Mouse (Mus musculus): Measurements from ENCODE around the gene Duoxa1.
"Not testable (repeated sequence)": the region's sequence is repeated elsewhere in the genome, so short reads cannot be mapped to it uniquely, and the experiment has no call there.

Gene Duoxa1

DNA sequence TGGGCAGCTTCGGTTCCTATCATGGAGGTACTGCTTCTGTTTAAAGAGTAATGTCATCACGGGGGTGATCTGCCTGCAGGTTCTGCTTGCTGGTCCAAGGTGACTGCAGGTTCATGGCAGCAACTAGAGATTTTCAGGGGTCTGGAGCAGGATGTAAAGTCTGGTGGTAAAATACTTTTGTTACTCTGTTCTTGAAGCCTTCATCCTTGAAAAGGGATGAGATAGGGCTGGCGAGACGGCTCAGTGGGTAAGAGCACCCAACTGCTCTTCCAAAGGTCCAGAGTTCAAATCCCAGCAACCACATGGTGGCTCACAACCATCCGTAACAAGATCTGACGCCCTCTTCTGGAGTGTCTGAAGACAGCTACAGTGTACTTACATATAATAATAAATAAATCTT, 16.8 kb upstream of the Duoxa1 start:
- in situ Hi-C loops (cut with MseI, MboI): not testable (repeated sequence)

DNA sequence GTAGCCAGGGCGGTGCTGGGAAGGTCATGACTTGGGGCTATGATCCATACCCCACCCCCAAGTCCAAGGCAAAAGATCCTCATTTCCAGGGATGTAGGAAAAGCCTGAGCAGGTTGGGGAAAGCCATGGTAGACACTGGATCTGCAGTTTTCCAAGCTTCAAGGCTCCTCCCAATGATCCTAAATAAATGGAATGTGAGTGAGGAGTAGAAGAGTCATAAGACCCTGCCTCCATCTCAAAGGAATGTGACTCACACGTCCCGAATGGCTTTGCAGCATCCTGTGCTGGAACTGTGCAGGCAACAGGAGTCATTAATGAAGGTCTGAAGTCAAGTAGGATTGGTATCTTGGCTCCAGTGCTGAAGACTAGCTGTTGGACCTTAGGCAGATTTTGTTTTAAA, 14.5 kb upstream of the Duoxa1 start:
- in situ Hi-C loops (cut with MseI, MboI): no loop called here

DNA sequence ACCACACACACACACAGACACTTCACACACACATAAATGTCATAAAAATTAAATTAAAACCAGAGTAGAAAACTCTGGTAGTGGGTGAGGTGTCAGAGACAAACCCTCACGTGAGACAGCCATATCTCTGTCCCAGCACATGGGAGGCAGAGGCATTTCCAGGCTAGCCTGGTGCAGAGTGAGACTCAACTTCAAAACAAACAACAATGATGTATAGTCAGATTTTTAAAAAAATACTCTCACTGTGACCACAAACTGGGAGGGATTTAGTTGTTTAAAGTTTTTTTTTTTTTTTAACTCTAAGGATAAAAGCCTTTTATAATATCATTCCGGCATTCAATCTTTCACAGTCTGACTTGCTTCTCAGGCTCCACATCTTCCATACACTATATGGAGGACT, 11.8 kb upstream of the Duoxa1 start:
- in situ Hi-C loops (cut with MseI, MboI): no loop called here

DNA sequence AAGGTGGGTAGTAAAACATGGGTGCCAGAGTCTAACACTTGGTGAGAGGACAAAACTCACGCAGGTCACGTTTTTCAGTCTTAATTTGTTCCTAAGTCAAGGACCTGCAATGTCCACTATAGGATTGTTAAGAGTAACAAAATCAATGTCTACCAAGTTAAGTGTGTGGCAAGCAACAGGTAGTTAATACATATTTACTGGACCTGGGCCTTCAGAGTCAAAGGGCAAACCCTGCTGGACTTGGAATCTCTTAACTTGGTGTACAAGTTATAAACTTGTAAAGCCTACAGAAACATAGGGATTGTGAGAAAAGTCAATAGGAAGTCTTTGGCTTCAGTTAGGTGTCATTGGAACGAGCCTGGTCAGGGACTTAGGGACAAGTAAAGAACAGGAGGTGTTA, 11.1 kb upstream of the Duoxa1 start:
- in situ Hi-C loops (cut with MseI, MboI): no loop called here

DNA sequence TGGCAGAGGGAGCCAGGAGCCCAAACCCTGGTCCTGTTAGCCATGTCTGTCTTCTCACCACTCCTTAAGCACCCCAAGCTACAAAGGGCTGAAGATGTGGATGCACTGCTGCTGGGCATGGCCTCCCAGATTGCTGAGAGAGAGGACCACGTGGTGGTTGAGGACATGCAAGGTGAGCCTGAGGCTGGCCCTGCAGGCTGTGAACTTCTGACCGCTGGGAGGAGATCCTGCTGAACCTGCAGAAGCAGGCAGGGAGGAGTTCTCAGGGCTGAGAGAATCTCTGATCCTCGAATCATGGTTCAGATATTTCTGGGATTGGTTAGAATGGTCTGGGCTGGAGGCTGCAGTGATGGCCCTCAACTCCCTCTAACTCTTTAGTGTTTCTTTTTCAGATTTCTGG, 10.4 kb upstream of the Duoxa1 start:
- in situ Hi-C loops (cut with MseI, MboI): no loop called here

DNA sequence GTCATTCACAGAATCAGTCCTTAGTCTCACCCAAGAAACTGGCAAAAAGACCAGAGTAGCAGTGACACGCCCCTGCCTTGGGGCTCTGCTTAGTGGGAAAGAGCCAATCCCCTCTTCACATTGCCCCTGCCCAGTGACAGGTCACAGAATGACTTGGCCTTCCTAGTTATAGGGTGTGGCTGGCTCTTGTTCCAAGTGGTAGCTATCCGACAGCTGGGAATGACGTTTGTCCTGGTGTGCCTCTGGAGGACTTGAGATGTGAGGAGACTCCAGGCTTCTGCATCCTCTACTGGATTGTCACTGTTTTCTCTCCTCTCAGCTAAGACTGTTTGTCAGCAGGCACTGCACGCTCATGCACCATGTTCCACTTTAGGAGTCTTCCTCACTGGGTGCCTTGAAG, 3.9 kb upstream of the Duoxa1 start:
- in situ Hi-C loops (cut with MseI, MboI): no loop called here

DNA sequence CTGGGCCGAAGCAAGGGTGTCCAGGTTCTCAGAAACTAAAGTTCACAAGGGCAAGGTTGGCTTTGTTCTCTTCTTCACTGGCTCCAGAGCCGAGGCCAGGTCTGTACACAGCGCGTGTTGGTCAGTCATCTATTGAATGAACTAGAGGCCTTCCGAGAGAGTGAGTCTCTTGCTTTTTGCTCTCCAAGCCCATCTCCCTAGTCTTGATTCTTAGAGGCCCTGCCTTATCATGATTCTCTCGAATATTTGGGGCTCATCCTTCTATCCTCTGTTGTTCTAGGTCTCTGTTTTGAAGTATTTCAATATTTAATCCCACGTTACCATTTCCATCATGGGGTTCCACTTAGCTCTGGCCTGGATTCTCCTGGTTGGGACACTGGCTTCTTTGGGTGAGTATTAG, 1.8 kb upstream of the Duoxa1 start, which contains the start of gene Duox1:
TSS of gene Duox1 (plus strand) at position 301 of the 400 bp plus-strand sequence.
- in situ Hi-C loops (cut with MseI, MboI): no loop called here

DNA sequence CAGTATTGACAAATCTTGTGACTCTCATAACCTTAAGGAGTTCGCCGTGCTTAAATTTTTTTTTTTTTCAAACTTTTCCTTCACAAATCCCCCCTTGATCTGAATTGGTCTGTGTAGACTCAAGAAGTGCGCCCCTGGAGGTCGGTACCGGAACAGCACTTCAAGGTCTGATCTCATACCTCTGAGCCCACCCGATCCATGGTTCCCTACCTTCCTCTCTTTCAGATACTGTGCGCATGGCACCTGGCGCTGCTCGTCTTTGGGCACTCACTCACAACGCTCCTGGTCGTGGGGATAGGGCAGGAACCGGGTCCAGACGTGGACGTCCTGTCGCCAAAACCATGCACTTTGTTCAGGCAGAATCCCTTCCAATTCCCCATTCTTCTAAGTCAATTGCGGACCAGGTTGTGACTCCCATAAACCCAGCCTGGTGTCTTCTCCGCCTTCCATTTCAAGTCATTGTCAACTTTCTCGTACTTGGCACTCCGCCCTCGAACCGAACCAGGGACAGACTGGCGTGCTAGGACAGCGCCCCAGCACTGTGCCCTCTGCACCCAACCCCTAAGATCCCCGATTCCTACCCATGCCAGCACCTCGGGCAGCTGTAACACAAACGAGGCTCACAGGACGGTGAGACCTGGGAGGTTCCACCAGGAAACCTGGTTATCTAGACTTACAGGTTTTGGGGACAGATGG, 660 bp downstream of the Duoxa1 start:
- in situ Hi-C loops (cut with MseI, MboI): no loop called here

DNA sequence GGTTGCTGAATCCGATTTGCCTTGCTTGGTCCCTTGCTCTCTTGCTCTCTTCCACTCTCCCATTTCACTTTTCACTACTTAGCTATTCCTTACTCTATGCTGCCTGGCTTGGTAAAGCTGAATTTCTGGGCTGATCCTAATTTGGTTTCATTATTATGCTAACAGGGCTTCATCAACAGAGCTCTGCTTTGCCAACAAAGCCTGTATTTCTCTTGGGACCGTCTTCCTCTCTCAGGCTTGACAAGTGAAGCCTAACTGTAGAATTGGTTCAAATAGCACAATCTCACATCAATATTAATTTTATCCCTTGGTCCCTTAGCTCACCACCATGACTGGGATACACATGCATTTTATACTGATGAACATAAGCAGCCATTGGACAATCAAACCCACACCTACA, 2.0 kb downstream of the Duoxa1 start:
- in situ Hi-C loops (cut with MseI, MboI): no loop called here

DNA sequence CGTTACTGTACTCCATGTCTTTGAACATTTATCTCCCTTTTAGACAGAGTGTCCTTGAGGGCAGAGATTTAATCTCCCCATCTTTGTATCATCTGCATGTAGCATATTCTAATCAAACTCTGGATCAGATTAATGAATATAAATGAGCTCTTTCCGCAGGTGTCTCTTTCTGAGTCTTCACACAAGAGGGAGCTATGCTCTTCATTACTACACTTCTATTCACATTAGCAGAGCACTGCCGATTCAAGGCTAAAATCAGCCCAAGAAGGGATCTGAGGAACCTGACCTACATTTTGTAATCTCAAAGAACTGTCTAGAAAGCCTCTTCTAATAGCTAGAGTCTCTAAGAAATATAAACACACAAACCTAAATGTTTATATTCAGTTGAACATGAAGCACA, 3.9 kb downstream of the Duoxa1 start:
- in situ Hi-C loops (cut with MseI, MboI): loop anchor here in 1 of 2 experiments (10.0 kb wide), 1 partner anchor 115 kb away; no protein-coding TSS in a partner anchor

DNA sequence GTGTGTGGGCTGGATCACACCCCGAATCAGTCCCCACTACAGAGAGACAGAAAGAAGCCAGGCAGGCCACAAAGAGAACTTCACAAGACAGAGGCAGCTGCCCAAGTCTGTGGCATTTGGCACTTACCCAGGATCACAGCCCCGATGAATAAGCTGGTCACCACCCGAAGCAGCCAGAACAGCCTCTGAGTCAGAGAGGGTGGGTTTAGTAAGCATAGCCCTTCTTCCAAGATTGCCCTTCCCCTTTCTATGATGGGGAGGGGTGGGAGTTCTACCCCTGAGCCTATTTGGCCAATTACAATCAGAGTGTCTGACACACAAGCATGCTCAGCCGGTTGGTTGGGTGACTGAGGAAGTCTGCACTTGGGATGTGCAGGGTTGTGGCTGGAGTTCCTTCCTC, 7.3 kb downstream of the Duoxa1 start:
- in situ Hi-C loops (cut with MseI, MboI): loop anchor here in 1 of 2 experiments (10.0 kb wide), 1 partner anchor 111 kb away; no protein-coding TSS in a partner anchor

DNA sequence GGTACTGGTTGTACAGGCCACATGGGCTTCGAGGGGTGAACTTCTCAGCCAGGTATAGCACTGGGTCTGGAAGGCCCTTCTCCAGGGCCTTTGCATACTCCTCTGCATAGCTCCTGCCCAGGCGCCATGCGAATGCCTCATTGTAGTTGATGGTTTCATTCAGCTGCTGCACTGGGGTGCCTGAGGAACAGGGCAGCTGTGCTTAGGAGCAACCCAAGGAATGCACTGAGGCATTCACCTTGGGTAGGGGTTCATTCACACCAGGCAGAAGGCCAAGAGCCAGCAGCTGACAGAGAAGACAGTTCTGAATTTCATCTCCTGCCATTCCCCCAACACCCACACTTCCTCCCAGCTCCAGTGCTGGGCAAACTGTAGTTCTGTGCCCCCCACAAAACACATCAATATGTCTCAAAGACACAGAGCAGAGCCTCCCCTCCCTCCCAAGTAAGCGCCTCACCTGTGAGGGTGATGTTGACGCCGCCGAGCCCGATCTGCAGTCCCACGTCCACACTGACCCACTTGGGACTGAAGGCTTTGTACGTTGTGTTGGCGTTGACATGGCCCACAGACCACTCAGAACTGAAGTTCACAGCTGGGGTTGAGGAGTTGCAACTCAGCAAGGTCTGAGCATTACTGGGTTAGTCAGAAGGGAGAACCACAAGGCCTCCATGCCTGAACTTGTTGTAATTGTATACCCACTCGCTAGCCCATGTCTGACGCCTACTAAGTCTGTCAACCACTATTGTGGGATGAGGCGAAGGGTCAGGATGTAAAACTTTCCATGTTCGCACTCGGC, 8.2 kb downstream of the Duoxa1 start:
- in situ Hi-C loops (cut with MseI, MboI): loop anchor here in 1 of 2 experiments (10.0 kb wide), 1 partner anchor 110 kb away; no protein-coding TSS in a partner anchor

DNA sequence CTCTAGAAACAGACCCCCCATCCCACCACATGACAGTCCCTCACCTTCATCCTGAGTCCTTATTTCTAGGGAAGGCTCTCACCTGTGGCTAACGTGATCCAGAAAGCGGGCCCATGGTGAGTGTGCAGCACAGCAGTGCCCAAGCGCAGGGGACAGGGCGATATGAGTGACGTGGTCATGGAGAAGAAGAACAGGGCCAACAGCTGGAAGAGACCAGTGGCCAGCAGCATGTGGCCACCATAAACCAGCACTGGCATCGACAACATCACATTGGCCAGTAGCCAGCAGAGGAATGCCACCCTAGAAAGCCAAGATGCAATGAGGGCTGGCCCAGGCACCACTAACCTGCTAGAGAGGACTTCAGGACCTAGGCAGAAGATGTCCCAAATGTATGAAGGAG, 9.0 kb downstream of the Duoxa1 start:
- in situ Hi-C loops (cut with MseI, MboI): loop anchor here (5.0 to 10.0 kb wide), 2 partner anchors 110 to 112 kb away; no protein-coding TSS in a partner anchor

DNA sequence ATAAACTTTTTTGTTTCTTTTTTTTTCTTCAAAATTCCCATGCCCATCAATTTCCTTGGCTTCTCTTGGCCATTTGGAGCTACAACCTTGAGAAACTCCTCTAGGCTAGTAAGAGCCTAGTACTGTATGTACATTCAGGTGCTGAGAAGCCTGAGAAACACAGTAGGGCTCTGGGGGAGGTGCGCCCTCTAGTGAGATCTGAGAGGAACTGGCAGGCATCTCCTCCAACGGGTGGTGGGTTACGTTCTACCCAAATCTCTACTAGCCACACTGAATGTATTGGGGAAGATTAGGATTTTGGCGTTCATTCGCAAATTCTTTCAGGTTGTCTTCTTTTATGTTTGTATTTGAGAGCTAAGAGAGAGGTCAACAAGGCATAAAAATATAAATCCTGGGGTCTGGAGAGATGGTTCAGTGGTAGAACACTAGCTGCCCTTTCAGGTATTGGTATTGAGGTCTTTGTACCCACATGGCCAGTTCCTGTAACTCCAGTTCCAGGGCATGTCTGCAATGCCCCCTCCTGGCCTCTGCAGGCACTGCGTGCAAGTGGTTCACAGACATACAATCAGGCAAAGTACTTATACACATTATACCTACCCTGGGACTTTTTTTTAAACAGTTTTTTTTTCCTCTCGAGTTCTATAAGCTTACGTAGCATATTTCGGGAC, 10.8 kb downstream of the Duoxa1 start:
- in situ Hi-C loops (cut with MseI, MboI): loop anchor here (5.0 to 10.0 kb wide), 2 partner anchors 108 to 110 kb away; no protein-coding TSS in a partner anchor

DNA sequence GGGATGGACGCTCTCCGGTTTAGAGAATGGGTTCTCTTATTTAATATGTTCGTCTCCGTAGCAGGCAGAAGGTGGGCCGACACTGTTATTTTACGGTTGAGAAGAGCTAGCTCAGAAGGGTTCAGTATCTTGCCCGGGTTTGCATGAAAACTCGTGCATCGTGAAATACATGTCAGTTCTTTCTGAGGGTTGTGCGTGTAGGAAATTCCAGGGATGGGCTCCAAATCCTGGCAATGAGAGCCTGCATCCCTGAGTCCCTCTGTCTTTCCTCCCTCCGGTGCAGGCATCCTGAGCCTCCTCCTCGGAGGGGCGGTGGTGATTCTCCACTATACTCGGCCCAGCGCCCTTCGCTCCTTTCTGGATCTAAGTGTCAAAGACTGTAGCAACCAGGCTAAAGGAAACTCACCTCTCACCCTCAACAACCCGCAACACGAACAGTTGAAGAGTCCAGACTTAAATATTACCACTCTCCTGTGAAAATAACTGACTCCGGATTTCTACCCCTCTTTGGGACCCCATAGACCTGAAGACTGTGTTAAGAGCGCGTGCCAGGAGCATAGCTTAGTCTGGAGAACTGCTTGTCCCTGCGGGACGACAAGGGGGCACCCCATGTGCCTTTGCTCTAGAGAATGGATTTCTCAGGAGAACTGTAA, 11.5 kb downstream of the Duoxa1 start:
- in situ Hi-C loops (cut with MseI, MboI): loop anchor here (5.0 to 10.0 kb wide), 2 partner anchors 107 to 110 kb away; no protein-coding TSS in a partner anchor

DNA sequence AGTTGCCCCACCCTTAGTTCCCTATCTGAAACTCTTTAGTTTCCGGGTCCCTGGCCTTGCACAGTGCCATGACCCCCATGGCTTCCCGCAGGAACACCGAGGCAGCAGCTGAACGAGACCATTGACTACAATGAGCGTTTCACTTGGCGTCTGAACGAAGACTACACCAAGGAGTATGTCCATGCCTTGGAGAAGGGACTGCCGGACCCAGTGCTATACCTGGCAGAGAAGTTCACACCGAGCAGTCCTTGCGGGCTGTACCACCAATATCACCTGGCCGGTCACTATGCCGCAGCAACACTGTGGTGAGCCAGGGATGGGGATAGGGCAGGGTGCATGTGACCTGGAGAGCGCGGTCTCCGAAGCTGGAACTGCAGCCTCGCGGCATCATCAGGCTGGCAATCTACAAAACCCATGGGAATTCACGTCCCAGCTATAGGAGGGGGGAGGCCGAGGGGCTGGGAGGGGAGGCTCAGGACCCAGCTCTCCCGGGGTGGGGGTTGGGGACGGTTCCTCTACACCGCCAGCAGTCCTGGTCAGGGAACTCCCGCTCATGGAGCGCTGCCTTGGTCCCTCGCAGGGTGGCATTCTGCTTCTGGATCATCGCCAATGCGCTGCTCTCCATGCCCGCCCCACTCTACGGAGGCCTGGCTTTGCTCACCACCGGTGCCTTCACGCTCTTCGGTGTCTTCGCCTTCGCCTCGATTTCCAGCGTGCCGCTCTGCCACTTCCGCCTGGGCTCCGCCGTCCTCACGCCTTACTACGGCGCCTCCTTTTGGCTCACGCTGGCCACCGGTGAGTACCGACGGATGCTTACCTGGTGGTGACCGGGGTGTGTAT, 12.2 kb downstream of the Duoxa1 start:
- in situ Hi-C loops (cut with MseI, MboI): loop anchor here (5.0 to 10.0 kb wide), 2 partner anchors 106 to 109 kb away; no protein-coding TSS in a partner anchor

DNA sequence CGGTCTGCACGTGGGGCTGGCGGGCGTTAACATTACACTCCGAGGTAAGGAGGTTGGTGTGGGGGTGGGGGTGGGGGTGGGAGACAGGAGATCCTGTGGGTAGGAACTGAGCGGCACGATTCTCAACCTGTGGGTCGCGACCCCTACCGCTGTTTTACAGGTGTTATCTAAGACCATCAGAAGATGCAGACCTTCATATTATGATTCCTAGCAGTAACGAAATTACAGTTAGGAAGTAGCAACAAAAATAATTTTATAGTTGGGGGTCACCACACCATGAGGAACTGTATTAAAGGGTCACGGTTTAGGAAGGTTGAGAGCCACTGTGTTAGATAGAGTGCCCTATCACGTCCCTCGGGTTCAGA, 12.9 kb downstream of the Duoxa1 start:
- in situ Hi-C loops (cut with MseI, MboI): loop anchor here (5.0 to 10.0 kb wide), 2 partner anchors 106 to 108 kb away; no protein-coding TSS in a partner anchor

DNA sequence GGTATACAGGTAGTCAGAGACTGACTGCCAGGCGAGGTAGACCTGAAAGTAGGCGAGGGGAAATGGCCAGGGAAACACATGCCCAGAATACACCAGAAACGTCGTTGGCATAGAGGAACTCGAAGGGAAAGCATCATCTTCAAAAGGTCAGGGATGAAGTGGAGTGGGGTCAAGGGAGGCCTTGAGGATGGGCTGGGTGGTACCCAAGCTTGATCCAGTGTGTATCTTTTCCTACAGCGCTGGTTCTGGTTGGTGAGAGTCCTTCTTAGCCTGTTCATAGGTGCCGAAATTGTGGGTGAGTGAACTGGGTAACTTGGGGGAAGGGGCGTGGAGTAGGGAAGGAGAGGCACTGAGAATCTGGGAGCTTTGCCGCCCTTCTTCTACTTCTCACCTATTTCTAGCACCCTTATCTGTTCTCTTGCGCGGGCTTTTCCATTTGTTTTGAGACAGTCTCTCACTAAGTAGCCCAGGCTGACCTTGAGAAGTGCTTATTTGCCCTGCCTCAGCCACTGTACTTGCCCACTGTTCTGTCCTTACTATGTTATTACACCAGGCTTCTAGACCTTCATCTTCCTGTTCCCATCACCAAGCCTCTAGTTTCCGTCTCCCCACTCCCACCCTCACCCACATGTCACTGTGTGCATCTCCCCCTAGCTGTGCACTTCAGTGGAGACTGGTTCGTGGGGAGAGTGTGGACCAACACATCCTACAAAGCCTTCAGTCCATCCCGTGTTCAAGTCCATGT, 13.4 kb downstream of the Duoxa1 start:
- in situ Hi-C loops (cut with MseI, MboI): loop anchor here (5.0 to 10.0 kb wide), 2 partner anchors 105 to 108 kb away; no protein-coding TSS in a partner anchor

DNA sequence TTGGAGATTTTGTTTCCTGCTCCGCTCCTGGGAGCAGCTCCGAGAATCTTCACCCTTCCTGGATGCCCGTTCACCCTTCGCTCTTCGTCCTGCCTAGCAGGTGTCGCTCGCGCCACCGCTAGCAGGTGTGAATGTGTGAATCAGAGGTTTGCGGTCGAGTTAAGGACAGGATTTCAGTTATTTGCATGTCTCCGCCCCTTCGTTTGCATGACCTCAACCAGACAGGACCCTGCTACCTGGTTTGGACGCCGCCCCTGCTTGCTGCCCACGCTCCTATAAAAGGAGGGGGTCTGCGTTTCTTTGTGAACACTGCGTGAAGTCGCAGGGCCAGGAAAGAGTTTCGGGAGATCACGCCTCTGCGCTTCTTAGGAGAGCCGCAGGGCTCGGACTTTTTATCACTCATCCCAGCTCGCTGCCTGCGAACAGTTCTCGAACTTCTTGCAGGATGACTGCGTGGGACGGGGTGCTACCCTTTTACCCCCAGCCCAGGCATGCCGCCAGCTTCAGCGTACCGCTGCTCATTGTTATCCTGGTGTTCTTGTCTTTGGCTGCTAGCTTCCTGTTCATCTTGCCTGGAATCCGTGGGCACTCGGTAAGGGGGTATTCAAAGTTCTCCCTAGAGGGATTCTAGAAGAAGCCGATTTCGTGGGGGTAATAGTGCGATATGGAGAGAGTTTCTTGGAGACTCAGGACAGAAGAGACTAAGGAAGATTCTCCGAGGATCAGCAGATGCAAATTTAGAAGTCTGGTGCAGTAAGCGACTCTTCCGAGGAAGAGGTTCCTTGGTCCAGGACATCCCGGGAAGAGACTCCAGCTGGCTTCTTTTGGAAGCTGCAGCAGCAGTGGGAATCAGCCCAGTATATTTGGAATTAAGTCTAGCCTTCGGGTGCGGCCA, 14.7 kb downstream of the Duoxa1 start, which contains the start of gene Duoxa2:
TSS of gene Duoxa2 (plus strand) at position 305 of the 895 bp plus-strand sequence.
- in situ Hi-C loops (cut with MseI, MboI): no loop called here

Data from mouse trophoblast stem cell (cell line).